Mouse (Mus musculus) ovary, adult 2 months (tissue): ENCODE results near the gene Gm17268. TPM values are rescaled to one million over a fixed set of nuclear protein-coding genes. Genes with fewer than 3 reads are reported as not detected.

ENCODE experiments used
- polyA plus RNA-seq: library from polyadenylated mRNA; depleted of rRNA; stranded (reverse); fragments of >200 nt; gene quantifications from 2 replicates; pipeline ENCODE4 v1.2.3, GENCODE M21; 2012; rRNA removed

Gene Gm17268
- not detected in 2 replicates for polyA plus RNA-seq

GRCm38 (mm10) chr11:82038535-82038934 is at the start of gene Gm17268:
Gm17268 (minus strand) TSS chr11:82038562.

GRCm38 (mm10) chr11:82057646-82058045 is 19.3 kb upstream of the Gm17268 start, which contains the start of gene Ccl11:
Ccl11 (plus strand) TSS chr11:82057823.

GRCm38 (mm10) chr11:82045471-82045870 is 7.1 kb upstream of the Gm17268 start, which contains the start of gene Ccl7:
Ccl7 (plus strand) TSS chr11:82045712.

GRCm38 (mm10) chr11:82035356-82035755 is 3.0 kb downstream of the Gm17268 start, which contains the start of gene Ccl2:
Ccl2 (plus strand) TSS chr11:82035571.

Other genes with a start within 250 kb of the Gm17268 start
- gene 5530401A14Rik, start 177.9 kb downstream of the Gm17268 start, polyA plus RNA-seq, result 0.09 TPM in 1 of 2 replicates, not detected in the other
- gene Asic2, start 70.1 kb downstream of the Gm17268 start, polyA plus RNA-seq, result 19.0 and 31.8 TPM in 2 replicates
- gene Ccl2, start 3.0 kb downstream of the Gm17268 start, polyA plus RNA-seq, result 6.2 and 6.7 TPM in 2 replicates
- gene Ccl7, start 7.2 kb upstream of the Gm17268 start, polyA plus RNA-seq, result 1.4 and 2.0 TPM in 2 replicates
- gene Ccl11, start 19.3 kb upstream of the Gm17268 start, polyA plus RNA-seq, result 4.4 and 5.8 TPM in 2 replicates
- 3.9 and 4.4 TPM in 2 replicates for gene Ccl12, start 63.3 kb upstream of the Gm17268 start, polyA plus RNA-seq
- gene Ccl8, start 76.6 kb upstream of the Gm17268 start, polyA plus RNA-seq, result 3.5 and 5.9 TPM in 2 replicates